Mouse (Mus musculus): ENCODE results near the gene Ankk1.

- no peak for TF ChIP-seq CTCF (IDR thresholded peaks at IDR 0.05; ENCODE audit: low read depth, low read length)
- TF ChIP-seq POLR2A (IDR thresholded peaks at IDR 0.05; ENCODE audit: insufficient read depth, low read length): no peak
These were observed 44.1 kb upstream of the Ankk1 start for GRCm38 (mm10) chr9:49470946-49471345.
